Mouse (Mus musculus) layer of hippocampus, adult 18-20 months (tissue): Measurements from ENCODE around the gene Gm10283. TPM values are rescaled to one million over a fixed set of nuclear protein-coding genes. Genes with fewer than 3 reads are reported as not detected.

Experiments used
- total RNA-seq, 2 experiments: library from RNA; stranded (reverse); gene quantifications; 2 replicates each; pipeline ENCODE4 v1.2.3; 2021

The Gm10283 gene
- total RNA-seq, 2 experiments from 2014 or later = not detected

Other genes with a start within 250 kb of the Gm10283 start
- under 1 TPM in 1 of 2 experiments, not detected in 1; 0.53 TPM for gene Aadat, start 2.7 kb upstream of the Gm10283 start, total RNA-seq
- 10 to 100 TPM; 46.6 to 50.4 TPM for gene Mfap3l, start 129.6 kb upstream of the Gm10283 start, total RNA-seq